Mouse (Mus musculus): ENCODE measurements around the gene Gsdma.
"Not testable (repeated sequence)": the region's sequence is repeated elsewhere in the genome, so short reads cannot be mapped to it uniquely, and the experiment has no call there.

The Gsdma gene

DNA sequence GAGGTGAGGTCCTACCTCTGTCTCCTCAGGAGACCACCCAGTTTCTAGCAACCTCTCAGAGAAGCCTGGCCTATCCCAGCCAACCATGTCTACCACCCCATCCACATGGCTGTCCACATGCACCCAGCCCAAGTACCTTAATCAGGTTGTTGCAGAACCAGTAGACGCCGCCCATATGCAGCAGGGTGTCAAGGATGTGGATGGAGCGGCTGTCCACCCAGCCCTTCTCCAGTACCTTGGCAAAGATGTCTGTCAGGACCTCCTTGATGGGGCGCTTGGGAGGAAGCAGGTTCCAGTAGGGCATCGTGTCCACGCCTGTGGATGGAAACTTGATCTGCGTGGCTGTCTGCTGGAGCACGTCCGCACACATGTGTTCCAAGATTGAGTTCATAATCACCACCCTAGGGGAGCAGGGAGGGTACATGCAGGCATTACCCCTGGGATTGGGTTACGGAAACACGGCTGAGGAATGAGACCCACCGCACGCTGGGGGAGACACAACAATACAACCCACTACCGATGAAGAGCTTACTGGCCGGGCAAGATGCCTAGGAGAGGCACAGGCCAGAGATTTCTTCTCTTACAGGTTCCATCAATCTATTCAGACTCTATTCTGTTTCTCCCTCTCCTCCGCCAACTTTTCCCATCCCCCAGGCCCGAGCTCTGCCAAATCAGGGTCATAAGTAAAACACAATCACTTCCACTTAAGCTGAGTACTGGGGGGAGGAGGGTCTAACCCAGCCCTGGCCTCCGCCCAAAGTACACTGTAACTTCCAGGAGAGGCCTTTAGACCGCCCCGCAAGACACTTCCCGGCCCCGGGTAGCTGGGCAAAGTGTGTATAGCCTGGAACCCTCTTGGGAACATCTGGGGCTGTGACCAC lies 43.5 kb downstream of the Gsdma start:
- no peak for ATAC-seq (ENCODE audit: insufficient number of reproducible peaks, low FRiP score, low TSS enrichment)

DNA sequence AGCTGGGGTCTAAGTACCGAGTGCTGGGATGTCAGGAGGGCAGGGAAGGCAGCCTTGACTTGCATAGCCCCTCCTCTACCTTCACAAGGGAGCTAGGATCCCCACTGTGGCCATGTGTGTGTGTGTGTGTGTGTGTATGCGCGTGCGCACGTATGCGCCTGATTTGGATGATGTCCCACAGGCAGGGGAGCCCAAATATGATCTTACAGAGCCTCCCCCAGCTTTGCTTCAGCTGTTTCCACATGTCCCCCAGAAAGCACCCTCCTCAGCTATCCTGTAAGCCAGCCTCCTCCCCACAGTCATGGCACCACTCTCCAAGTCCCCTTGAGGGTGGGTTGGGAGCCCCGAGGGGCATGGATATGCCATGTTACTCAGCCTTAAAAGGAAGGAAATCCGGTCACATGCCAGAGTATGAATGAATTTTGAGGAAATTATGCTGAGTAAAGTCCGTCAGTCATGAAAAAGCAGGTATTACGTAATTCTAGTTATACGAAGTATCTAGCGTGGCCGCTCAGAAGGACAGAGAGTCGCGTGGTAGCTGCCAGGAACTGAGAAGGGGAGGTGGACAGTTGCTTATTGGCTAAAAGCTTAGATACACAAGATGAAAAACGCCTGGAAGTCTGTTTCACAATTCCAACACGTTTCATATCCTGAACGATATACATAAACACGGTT lies 44.3 kb downstream of the Gsdma start:
- ATAC-seq (ENCODE audit: insufficient number of reproducible peaks, low FRiP score, low TSS enrichment): no peak

DNA sequence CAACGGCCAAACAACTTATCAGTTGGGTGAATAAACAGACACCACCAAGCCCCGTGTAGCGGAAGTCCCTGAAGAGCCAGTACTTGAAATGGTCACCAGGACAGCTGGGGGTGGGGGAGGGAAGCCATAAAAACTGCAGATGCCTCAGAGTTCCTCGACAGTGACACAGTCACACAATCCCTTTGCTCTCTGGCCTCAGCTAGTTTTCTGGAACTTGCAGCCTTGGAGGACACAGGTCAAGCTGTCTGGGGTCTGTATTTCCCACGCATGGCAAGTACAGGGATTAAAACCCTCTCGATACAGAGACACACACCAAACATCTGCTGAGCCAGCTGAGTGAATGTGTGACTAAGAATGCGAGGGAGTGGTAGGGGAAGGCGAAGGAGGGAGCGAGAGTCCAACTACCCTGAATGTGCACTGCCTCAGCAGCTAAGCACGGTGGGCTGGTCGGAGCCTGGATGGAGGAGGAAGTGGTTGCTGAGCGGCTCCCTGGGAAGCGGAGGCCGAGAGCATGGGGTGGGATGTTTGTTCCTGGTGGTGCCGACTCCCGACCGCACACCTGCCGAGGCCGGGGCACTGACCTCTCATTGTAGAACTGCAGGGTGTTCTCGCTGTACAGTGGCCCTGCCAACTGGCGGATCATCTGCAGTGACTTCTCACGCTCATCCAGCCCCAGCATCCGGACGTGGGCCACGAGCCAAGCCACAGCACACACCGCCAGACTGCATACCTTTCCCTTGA lies 45.0 kb downstream of the Gsdma start:
- no peak for ATAC-seq (ENCODE audit: insufficient number of reproducible peaks, low FRiP score, low TSS enrichment)

DNA sequence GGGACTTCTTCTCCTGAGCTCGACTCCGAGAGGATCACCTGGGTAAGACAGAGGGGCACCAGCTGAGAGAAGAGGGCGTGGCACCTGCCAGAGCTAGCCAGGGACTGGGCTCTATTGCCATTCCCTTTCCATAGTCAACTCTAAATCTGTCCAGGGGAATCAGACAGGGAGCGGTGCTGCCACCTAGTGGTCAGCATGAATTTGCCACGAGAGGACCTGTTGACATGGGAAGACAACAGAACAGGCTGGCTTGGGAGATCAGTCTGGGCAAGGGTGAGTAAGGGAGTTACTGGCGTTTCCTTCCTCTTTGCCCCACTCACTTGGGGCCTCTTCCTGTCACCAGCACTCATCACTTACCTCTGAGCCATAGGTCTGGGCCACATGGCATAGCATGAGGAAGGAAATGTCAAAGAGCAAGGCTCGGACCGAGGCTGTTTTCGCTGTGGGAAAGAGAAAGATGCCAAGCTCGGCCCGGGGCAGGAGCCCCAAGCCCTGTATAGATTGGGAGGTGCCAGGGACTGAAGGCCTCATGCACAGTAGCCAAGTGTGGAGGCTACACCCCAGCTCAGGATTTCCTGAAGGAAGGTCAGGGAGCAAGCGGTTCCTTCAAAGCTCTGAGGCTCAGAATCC lies 46.4 kb downstream of the Gsdma start:
- ATAC-seq (ENCODE audit: insufficient number of reproducible peaks, low FRiP score, low TSS enrichment): no peak; the same call in 1 of the 2 replicates

GRCm38 (mm10) chr11:98711046-98711434 lies 46.9 kb downstream of the Gsdma start:
- ATAC-seq (ENCODE audit: insufficient number of reproducible peaks, low FRiP score, low TSS enrichment): no peak

GRCm38 (mm10) chr11:98712009-98712408 lies 47.9 kb downstream of the Gsdma start:
- not testable (repeated sequence) for ATAC-seq (ENCODE audit: insufficient number of reproducible peaks, low FRiP score, low TSS enrichment)

- ATAC-seq (ENCODE audit: insufficient number of reproducible peaks, low FRiP score, low TSS enrichment): no peak
These were observed 49.6 kb downstream of the Gsdma start for GRCm38 (mm10) chr11:98713703-98714102.

GRCm38 (mm10) chr11:98715946-98716345 lies 51.8 kb downstream of the Gsdma start:
- ATAC-seq (ENCODE audit: insufficient number of reproducible peaks, low FRiP score, low TSS enrichment): no peak

DNA sequence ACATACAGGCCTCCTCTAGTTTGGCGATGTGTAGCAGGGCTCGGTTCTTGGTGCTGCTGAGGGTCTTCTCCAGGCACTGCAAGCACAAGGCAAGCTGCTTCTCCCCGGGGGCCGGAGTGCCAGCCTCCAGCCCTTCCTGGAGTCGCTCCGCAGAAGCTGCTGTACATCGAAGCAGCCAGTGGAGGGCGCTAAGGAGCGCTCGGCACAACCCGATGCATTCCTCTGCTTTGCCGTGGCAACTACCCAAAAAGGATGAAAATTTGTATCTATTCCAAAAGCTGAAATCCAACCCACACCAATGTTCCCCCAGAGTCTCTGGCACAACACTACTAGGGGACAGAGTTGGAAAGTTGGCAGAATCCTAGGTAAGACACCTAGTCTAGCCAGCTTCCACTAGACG lies 53.8 kb downstream of the Gsdma start:
- ATAC-seq (ENCODE audit: insufficient number of reproducible peaks, low FRiP score, low TSS enrichment): 0 out of 2 replicates have a peak, but pooled peaks have one; percentile 31

- no peak for ATAC-seq (ENCODE audit: insufficient number of reproducible peaks, low FRiP score, low TSS enrichment)
These were observed 56.6 kb downstream of the Gsdma start for GRCm38 (mm10) chr11:98720756-98721155.

- no peak for ATAC-seq (ENCODE audit: insufficient number of reproducible peaks, low FRiP score, low TSS enrichment)
These were observed 57.5 kb downstream of the Gsdma start for GRCm38 (mm10) chr11:98721458-98722226.

DNA sequence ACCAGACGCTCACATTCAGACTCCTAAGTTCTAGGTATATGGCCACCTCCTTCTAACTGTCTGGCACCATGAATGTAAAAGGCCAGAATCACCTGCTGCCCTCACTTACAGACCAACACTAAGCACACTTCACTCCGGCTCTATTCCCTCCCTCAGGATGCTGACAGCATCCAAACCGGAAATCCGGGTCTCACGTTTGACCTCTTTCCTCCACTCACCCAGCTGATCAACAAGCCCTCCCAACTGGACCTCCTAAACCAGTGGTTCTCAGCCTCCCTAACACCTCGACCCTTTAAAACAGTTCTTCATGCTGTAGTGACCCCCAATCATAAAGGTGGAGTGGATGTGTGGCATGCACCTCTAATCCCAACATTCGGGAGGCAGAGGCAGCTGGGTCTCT lies 58.9 kb downstream of the Gsdma start:
- ATAC-seq (ENCODE audit: insufficient number of reproducible peaks, low FRiP score, low TSS enrichment): no peak

GRCm38 (mm10) chr11:98725926-98726506 lies 61.9 kb downstream of the Gsdma start:
- ATAC-seq (ENCODE audit: insufficient number of reproducible peaks, low FRiP score, low TSS enrichment): no peak
